Mouse (Mus musculus) ZHBTc4 (cell line): ENCODE data around the gene Foxd3.

Experiments
- DNase-seq: peaks from one replicate; pipeline ENCODE4 v3.0.0-alpha.2; 2011; ENCODE audit warnings: low read depth, low spot score

Foxd3 gene

GRCm38 (mm10) chr4:99657430-99657820, 1.3 kb downstream of the Foxd3 start:
- DNase-seq, result peak; percentile 44

- DNase-seq, result peak; percentile 67
Observed at GRCm38 (mm10) chr4:99657831-99658470, 1.9 kb downstream of the Foxd3 start.

DNA sequence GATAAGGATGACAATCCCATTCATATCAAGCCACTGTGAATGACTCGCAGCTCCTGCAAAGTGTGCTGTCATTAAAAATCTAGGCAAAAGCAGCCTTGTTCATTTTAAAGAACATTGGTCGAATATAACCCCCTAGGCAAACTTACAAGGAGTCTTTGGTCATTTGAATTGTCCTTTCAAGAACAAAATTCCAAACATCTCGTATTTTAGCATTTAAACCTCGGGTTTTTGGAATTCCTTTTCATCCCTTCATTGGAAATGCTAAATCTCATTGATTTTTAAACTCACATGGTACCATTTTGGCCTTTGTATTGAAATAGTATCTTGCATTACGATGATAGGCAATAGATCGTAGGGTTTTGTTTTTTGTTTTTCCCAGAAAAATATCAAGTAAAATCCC, 2.8 kb downstream of the Foxd3 start:
- DNase-seq, result no peak

GRCm38 (mm10) chr4:99659361-99660072, 3.4 kb downstream of the Foxd3 start:
- DNase-seq, result no peak

DNA sequence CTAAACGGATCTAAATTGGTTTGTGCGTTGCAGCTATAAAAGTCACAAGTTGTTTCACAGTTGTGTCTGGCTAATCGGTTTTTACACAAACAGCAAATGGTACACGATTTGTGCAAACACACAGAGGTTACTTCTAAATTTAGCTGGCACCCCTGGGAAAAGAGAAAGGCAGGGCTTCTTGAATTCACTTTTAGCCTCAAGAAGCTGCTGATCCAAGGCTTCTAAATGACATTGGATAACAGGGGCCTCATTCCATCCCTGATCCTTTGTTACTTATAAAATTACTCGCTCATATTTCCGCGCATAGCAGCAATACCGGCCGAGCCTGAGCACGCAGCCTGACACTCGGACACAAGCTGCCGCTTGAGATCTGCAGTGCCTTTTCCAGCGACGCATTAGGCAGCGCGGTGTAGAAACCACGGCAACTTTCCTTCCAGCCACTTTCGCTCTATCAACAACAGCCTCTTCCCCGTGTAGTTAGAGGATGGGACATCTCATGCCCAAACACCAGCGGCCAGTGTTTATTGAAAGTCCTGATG, 4.0 kb downstream of the Foxd3 start:
- DNase-seq, result peak; percentile 59

GRCm38 (mm10) chr4:99660981-99661380, 4.9 kb downstream of the Foxd3 start:
- DNase-seq, result peak; percentile 91

GRCm38 (mm10) chr4:99661956-99662355, 5.9 kb downstream of the Foxd3 start:
- DNase-seq, result no peak

GRCm38 (mm10) chr4:99662431-99662830, 6.3 kb downstream of the Foxd3 start:
- DNase-seq, result no peak

- DNase-seq, result no peak
Observed at GRCm38 (mm10) chr4:99662841-99663567, 6.9 kb downstream of the Foxd3 start.

DNA sequence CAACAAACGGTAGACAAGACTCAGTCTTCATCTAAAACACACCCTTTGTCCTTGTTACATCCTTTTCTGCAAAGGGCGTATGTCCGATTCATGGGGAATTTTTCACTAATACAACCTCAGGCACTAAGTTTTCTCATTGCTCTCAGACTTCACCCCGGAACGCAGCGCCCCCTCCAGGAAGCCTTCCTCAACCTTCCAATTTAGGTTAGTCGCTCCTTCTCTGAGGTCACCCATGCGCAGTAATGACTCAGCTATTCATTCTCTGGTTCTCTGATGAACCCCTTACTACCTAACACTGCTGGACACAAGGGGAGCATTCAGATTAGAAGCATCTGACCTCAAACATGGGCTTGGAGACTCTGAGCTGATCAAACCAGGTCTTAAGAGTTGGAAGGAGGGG, 7.6 kb downstream of the Foxd3 start:
- DNase-seq, result peak; percentile 89

- peak; percentile 94 for DNase-seq
Observed at GRCm38 (mm10) chr4:99670203-99670851, 14.2 kb downstream of the Foxd3 start.

DNA sequence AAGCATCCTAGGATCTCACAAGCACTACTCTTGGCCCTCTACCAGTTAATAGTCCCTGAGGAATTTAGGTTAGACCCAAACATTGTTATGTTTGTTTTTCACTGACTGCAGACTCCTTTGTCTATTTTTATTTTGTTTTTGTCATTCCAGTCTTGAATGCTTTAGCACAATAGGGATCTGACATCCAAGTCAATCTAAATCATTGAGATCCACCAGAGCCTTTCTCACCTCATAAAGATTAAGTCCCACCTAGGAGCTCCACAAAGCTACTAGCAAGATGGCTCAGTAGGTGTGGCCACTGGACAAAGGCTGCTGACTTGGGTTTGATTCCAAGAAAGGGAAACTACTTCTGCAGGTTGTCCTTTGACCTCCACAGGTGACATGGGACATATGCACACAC, 19.1 kb downstream of the Foxd3 start:
- peak; percentile 90 for DNase-seq

- no peak for DNase-seq
Observed at GRCm38 (mm10) chr4:99683941-99684340, 27.8 kb downstream of the Foxd3 start.

DNA sequence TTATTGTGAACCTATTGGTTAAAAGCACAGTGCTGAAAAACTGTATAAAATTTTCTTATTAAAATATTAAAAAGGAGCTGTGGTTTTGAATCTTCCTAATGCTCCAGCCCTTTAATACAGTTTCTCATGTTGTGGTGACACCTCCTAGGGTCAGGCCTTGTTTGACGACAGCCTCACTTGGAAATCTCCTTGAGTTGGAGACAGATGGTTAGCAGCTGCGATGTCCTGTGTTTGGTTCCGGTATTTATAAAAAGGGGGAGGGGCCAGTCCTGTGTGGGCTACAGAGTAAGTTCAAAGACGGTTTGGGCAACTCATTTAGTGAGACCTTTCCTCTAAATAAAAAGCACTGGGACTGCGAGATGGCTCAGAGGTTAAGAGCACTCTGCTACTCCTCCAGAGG, 30.2 kb downstream of the Foxd3 start:
- DNase-seq, result no peak
